Mouse (Mus musculus) MEL (cell line): Measurements from ENCODE around the gene Ccnt2. TPM values are rescaled to one million over a fixed set of nuclear protein-coding genes. Genes with fewer than 3 reads are reported as not detected.

Experiments
- DNase-seq: peaks from one replicate; pipeline ENCODE4 v3.0.0; 2011; ENCODE audit warnings: low read depth, low spot score
- H3K27ac ChIP-seq: 2 replicates; pipeline ENCODE4 v1.5.1; 2012; ENCODE audit warnings: low read depth, mild to moderate bottlenecking, control low read depth, low read length, moderate library complexity; ENCODE audit not compliant: control insufficient read depth
- H3K27me3 ChIP-seq, 2 experiments: fragments of 150-350 bp in 1 of 2; sonication (generic) in 1 of 2; 2 replicates each; pipeline ENCODE4 v1.6.1; 2012; ENCODE audit warnings: low read length in 2 of 2, mild to moderate bottlenecking in 2 of 2, improper control_type of control experiment in 1 of 2, moderate library complexity in 1 of 2; ENCODE audit not compliant: insufficient read depth in 2 of 2, control insufficient read depth in 1 of 2
- H3K36me3 ChIP-seq, 2 experiments: 2 replicates each; pipeline ENCODE4 v1.6.1; 2012 to 2014; ENCODE audit warnings: low read length in 2 of 2, improper control_type of control experiment in 1 of 2, inconsistent platforms in 1 of 2, mild to moderate bottlenecking in 1 of 2; ENCODE audit not compliant: insufficient read depth in 2 of 2, control insufficient read depth in 1 of 2
- H3K4me1 ChIP-seq, 2 experiments: fragments of 150-350 bp in 1 of 2; sonication (generic) in 1 of 2; 2 replicates each; pipeline ENCODE4 v1.6.1; 2012; ENCODE audit warnings: low read length in 2 of 2, improper control_type of control experiment in 1 of 2, mild to moderate bottlenecking in 1 of 2; ENCODE audit not compliant: insufficient read depth in 2 of 2, control insufficient read depth in 1 of 2
- H3K4me3 ChIP-seq, 2 experiments: fragments of 150-350 bp in 1 of 2; sonication (generic) in 1 of 2; 2 replicates each; pipeline ENCODE4 v1.5.1; 2012; ENCODE audit warnings: low read depth in 2 of 2, low read length in 2 of 2, mild to moderate bottlenecking in 2 of 2, moderate library complexity in 2 of 2, control low read depth in 1 of 2, improper control_type of control experiment in 1 of 2; ENCODE audit not compliant: control insufficient read depth in 1 of 2, insufficient read depth in 1 of 2
- H3K79me2 ChIP-seq: 2 replicates; pipeline ENCODE4 v1.6.1; 2012; ENCODE audit warnings: mild to moderate bottlenecking, low read length, moderate library complexity; ENCODE audit not compliant: control insufficient read depth, poor library complexity, insufficient read depth
- H3K9ac ChIP-seq: 2 replicates; pipeline ENCODE4 v1.6.1; 2012; ENCODE audit warnings: low read depth, mild to moderate bottlenecking, control low read depth, low read length, moderate library complexity; ENCODE audit not compliant: control insufficient read depth, poor library complexity, severe bottlenecking
- H3K9me3 ChIP-seq: fragments of 150-350 bp; sonication (generic); replicated peaks from 2 replicates; pipeline ENCODE4 v1.6.1; 2012; ENCODE audit warnings: mild to moderate bottlenecking, low read length, improper control_type of control experiment, moderate library complexity; ENCODE audit not compliant: insufficient read depth
- BHLHE40 ChIP-seq: IDR thresholded peaks from 2 replicates; pipeline ENCODE4 v1.6.1; 2012; ENCODE audit warnings: low read depth, mild to moderate bottlenecking, inconsistent platforms, low read length, improper control_type of control experiment, borderline replicate concordance
- CHD1 ChIP-seq: IDR thresholded peaks from 2 replicates; pipeline ENCODE4 v1.6.1; 2012; ENCODE audit warnings: low read depth, mild to moderate bottlenecking, inconsistent platforms, low read length, improper control_type of control experiment
- CTCF ChIP-seq, 3 experiments: IDR thresholded peaks in 2 of 3; conservative IDR thresholded peaks in 1 of 3; 2 replicates each; pipeline ENCODE4 v1.5.1; 2011 to 2012; ENCODE audit warnings: low read length in 3 of 3, low read depth in 2 of 3, mild to moderate bottlenecking in 2 of 3, improper control_type of control experiment in 1 of 3, inconsistent platforms in 1 of 3, mixed read lengths in 1 of 3, moderate library complexity in 1 of 3; ENCODE audit not compliant: control insufficient read depth in 1 of 3, insufficient read depth in 1 of 3, poor library complexity in 1 of 3, severe bottlenecking in 1 of 3
- E2F4 ChIP-seq: IDR thresholded peaks from 2 replicates; pipeline ENCODE4 v1.6.1; 2011; ENCODE audit warnings: low read depth, low read length, improper control_type of control experiment, borderline replicate concordance
- ELF1 ChIP-seq: IDR thresholded peaks from 2 replicates; pipeline ENCODE4 v1.6.1; 2014; ENCODE audit warnings: low read depth, mild to moderate bottlenecking, inconsistent platforms, low read length, improper control_type of control experiment, moderate library complexity
- EP300 ChIP-seq, 2 experiments: IDR thresholded peaks; 2 replicates each; pipeline ENCODE4 v1.6.1; 2011; ENCODE audit warnings: improper control_type of control experiment in 2 of 2, low read length in 2 of 2, low read depth in 1 of 2, mild to moderate bottlenecking in 1 of 2
- HCFC1 ChIP-seq: IDR thresholded peaks from 2 replicates; pipeline ENCODE4 v1.6.1; 2012; ENCODE audit warnings: low read depth, mild to moderate bottlenecking, inconsistent platforms, low read length, improper control_type of control experiment, moderate library complexity
- KAT2A ChIP-seq: conservative IDR thresholded peaks from 2 replicates; pipeline ENCODE4 v1.6.1; 2012; ENCODE audit warnings: low read depth, low read length, improper control_type of control experiment, inconsistent platforms
- MXI1 ChIP-seq: IDR thresholded peaks from 2 replicates; pipeline ENCODE4 v1.6.1; 2011; ENCODE audit warnings: mild to moderate bottlenecking, low read depth, low read length, improper control_type of control experiment
- MYB ChIP-seq: IDR thresholded peaks from 2 replicates; pipeline ENCODE4 v1.6.1; 2011; ENCODE audit warnings: mild to moderate bottlenecking, low read depth, low read length, improper control_type of control experiment
- MYC ChIP-seq: IDR thresholded peaks from 2 replicates; pipeline ENCODE4 v1.6.1; 2011; ENCODE audit warnings: low read depth, mild to moderate bottlenecking, low read length, improper control_type of control experiment, moderate library complexity
- NELFE ChIP-seq: IDR thresholded peaks from 2 replicates; pipeline ENCODE4 v1.6.1; 2011; ENCODE audit warnings: low read depth, low read length, improper control_type of control experiment
- POLR2A ChIP-seq, 2 experiments: IDR thresholded peaks; 2 replicates each; pipeline ENCODE4 v1.6.1; 2011 to 2012; ENCODE audit warnings: low read length in 2 of 2, mild to moderate bottlenecking in 2 of 2, control low read depth in 1 of 2, improper control_type of control experiment in 1 of 2, low read depth in 1 of 2, moderate library complexity in 1 of 2; ENCODE audit not compliant: control insufficient read depth in 1 of 2, insufficient read depth in 1 of 2, poor library complexity in 1 of 2
- POLR2AphosphoS2 ChIP-seq: IDR thresholded peaks from 2 replicates; pipeline ENCODE4 v1.6.1; 2011; ENCODE audit warnings: low read length, improper control_type of control experiment
- POLR2AphosphoS5 ChIP-seq: IDR thresholded peaks from 2 replicates; pipeline ENCODE4 v1.6.1; 2012; ENCODE audit warnings: low read depth, borderline replicate concordance, mild to moderate bottlenecking, inconsistent platforms, low read length, moderate library complexity, mixed read lengths
- RAD21 ChIP-seq: IDR thresholded peaks from 2 replicates; pipeline ENCODE4 v1.6.1; 2011; ENCODE audit warnings: mild to moderate bottlenecking, low read depth, low read length, improper control_type of control experiment
- SIN3A ChIP-seq: IDR thresholded peaks from 2 replicates; pipeline ENCODE4 v1.6.1; 2012; ENCODE audit warnings: low read length, improper control_type of control experiment, inconsistent platforms
- TAL1 ChIP-seq: IDR thresholded peaks from 2 replicates; pipeline ENCODE4 v1.6.1; 2012; ENCODE audit warnings: mild to moderate bottlenecking, inconsistent platforms, low read length, moderate library complexity, mixed read lengths
- UBTF ChIP-seq: IDR thresholded peaks from 2 replicates; pipeline ENCODE4 v1.6.1; 2012; ENCODE audit warnings: low read depth, mild to moderate bottlenecking, inconsistent platforms, low read length, improper control_type of control experiment, moderate library complexity, borderline replicate concordance; ENCODE audit not compliant: insufficient read depth
- USF1 ChIP-seq: IDR thresholded peaks from 2 replicates; pipeline ENCODE4 v1.6.1; 2014; ENCODE audit warnings: low read depth, mild to moderate bottlenecking, inconsistent platforms, low read length, improper control_type of control experiment, moderate library complexity
- USF2 ChIP-seq, 2 experiments: IDR thresholded peaks; 2 replicates each; pipeline ENCODE4 v1.6.1; 2011 to 2012; ENCODE audit warnings: improper control_type of control experiment in 2 of 2, low read length in 2 of 2, borderline replicate concordance in 1 of 2, inconsistent platforms in 1 of 2, low read depth in 1 of 2, mild to moderate bottlenecking in 1 of 2; ENCODE audit not compliant: insufficient read depth in 1 of 2
- ZMIZ1 ChIP-seq: IDR thresholded peaks from 2 replicates; pipeline ENCODE4 v1.6.1; 2012; ENCODE audit warnings: low read depth, mild to moderate bottlenecking, inconsistent platforms, low read length, improper control_type of control experiment, moderate library complexity
- polyA plus RNA-seq, 2 experiments: library from polyadenylated mRNA; stranded (reverse) in 1 of 2; unstranded in 1 of 2; fragments of >175 nt in 1 of 2; fragments of >200 nt in 1 of 2; gene quantifications; 2 replicates each; pipeline versions ENCODE4 v1.2.1 to v1.2.4; 2012; ENCODE audit warnings: low replicate concordance in 2 of 2, low read depth in 1 of 2; ENCODE audit not compliant: insufficient read length in 2 of 2, insufficient read depth in 1 of 2, missing spikeins in 1 of 2
- total RNA-seq: library from RNA; depleted of rRNA; stranded (reverse); fragments of 300-350 nt; gene quantifications from 2 replicates; pipeline ENCODE4 v1.2.3, GENCODE M21; 2012

Ccnt2 gene
- total and polyA plus RNA-seq, 3 experiments, result 20.6 to 31.5 (median 26.7) TPM

- no peaks in the 10 kb centered on the region for H3K9me3 ChIP-seq
- DNase-seq, result no peak
- no peak overlapping the region for H3K9ac ChIP-seq
- no peaks in the 10 kb centered on the region for H3K36me3 ChIP-seq
- TF ChIP-seq CTCF (IDR thresholded peaks at IDR 0.05 in 2 of 3, conservative IDR thresholded peaks at IDR 0.05 in 1 of 3; ENCODE audit: control insufficient read depth in 1 of 3, insufficient read depth in 1 of 3, low read depth in 2 of 3, low read length in 3 of 3, poor library complexity in 1 of 3, severe bottlenecking in 1 of 3) (no peak), SIN3A (no peak), CHD1 (no peak), MYC (no peak), BHLHE40 (no peak), NELFE (no peak), POLR2AphosphoS2 (no peak), HCFC1 (no peak), MYB (no peak), UBTF (no peak), USF2 (IDR thresholded peaks at IDR 0.05; ENCODE audit: borderline replicate concordance in 1 of 2, insufficient read depth in 1 of 2, low read depth in 1 of 2, low read length in 2 of 2) (no peak), TAL1 (no peak), EP300 (IDR thresholded peaks at IDR 0.05; ENCODE audit: low read depth in 1 of 2, low read length in 2 of 2) (no peak), ELF1 (no peak), POLR2AphosphoS5 (no peak), E2F4 (no peak)
- H3K27ac ChIP-seq, result no peak overlapping the region
- no peaks in the 10 kb centered on the region for H3K4me1 ChIP-seq
- no peaks in the 10 kb centered on the region for H3K27me3 ChIP-seq
- H3K4me3 ChIP-seq, result no peak overlapping the region
- H3K79me2 ChIP-seq, result no peaks in the 10 kb centered on the region
Measured at GRCm38 (mm10) chr1:127732435-127732834, 41.5 kb upstream of the Ccnt2 start.

DNA sequence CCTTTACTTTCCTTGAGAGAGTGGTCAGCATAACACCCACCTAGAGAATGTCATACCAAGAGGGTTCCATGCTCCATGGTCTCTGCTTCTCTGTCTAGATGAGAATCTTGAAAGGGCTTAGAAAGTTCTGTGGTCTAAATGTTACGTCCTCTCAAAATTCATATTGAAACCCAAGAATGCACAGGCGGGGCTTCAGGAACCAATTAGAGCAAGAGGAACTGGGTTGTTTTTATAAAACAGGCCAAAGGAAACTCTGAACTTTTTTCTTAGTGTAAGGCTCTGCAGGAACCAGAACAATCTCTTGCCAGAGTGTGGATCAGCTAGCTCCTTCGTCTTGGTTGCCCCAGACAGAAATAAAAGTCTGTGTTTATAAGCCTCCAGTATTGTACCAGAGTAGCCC lies 41.1 kb upstream of the Ccnt2 start:
- Histone ChIP-seq H3K4me3 (no peak overlapping the region), H3K36me3 (no peaks in the 10 kb centered on the region), H3K9me3 (no peaks in the 10 kb centered on the region), H3K79me2 (no peaks in the 10 kb centered on the region), H3K27me3 (no peaks in the 10 kb centered on the region), H3K4me1 (no peaks in the 10 kb centered on the region), H3K27ac (no peak overlapping the region), H3K9ac (no peak overlapping the region)
- DNase-seq, result no peak
- TF ChIP-seq TAL1, result no peak
- no peak for TF ChIP-seq ELF1
- TF ChIP-seq CHD1, result no peak
- no peak for TF ChIP-seq POLR2AphosphoS5
- no peak for TF ChIP-seq KAT2A
- TF ChIP-seq USF1, result no peak
- no peak for TF ChIP-seq RAD21
- TF ChIP-seq POLR2A (IDR thresholded peaks at IDR 0.05; ENCODE audit: control insufficient read depth in 1 of 2, insufficient read depth in 1 of 2, low read depth in 1 of 2, low read length in 2 of 2, poor library complexity in 1 of 2), result no peak
- TF ChIP-seq ZMIZ1, result no peak
- TF ChIP-seq NELFE, result no peak
- TF ChIP-seq MXI1, result no peak
- TF ChIP-seq CTCF (IDR thresholded peaks at IDR 0.05 in 2 of 3, conservative IDR thresholded peaks at IDR 0.05 in 1 of 3; ENCODE audit: control insufficient read depth in 1 of 3, insufficient read depth in 1 of 3, low read depth in 2 of 3, low read length in 3 of 3, poor library complexity in 1 of 3, severe bottlenecking in 1 of 3), result no peak
- no peak for TF ChIP-seq UBTF
